Mouse (Mus musculus) neural tube, embryonic 12.5 days (tissue): ENCODE data around the gene Oasl2. TPM values are rescaled to one million over a fixed set of nuclear protein-coding genes. Genes with fewer than 3 reads are reported as not detected.
"Not testable (repeated sequence)": the region's sequence is repeated elsewhere in the genome, so short reads cannot be mapped to it uniquely, and the experiment has no call there.

Experiments used
- ATAC-seq: fragments of 200-750 bp; cut with Nextera tagmentation; 2 replicates; pipeline ENCODE4 v1.8.0; 2017; ENCODE audit warnings: low read depth, mild to moderate bottlenecking, moderate TSS enrichment, moderate library complexity; ENCODE audit not compliant: low FRiP score
- H3K27ac ChIP-seq: fragments of 300-500 bp; sonication (generic); 2 replicates; pipeline ENCODE4 v1.5.1; 2016
- H3K27me3 ChIP-seq: fragments of 300-500 bp; sonication (generic); replicated peaks from 2 replicates; pipeline ENCODE4 v1.6.1; 2016; ENCODE audit warnings: mild to moderate bottlenecking
- H3K36me3 ChIP-seq: fragments of 300-500 bp; sonication (generic); 2 replicates; pipeline ENCODE4 v1.6.1; 2016; ENCODE audit warnings: mild to moderate bottlenecking
- H3K4me1 ChIP-seq: fragments of 300-500 bp; sonication (generic); 2 replicates; pipeline ENCODE4 v1.6.1; 2016
- H3K4me2 ChIP-seq: fragments of 300-500 bp; sonication (generic); replicated peaks from 2 replicates; pipeline ENCODE4 v1.6.1; 2016; ENCODE audit warnings: mild to moderate bottlenecking
- H3K4me3 ChIP-seq: fragments of 300-500 bp; sonication (generic); 2 replicates; pipeline ENCODE4 v1.5.1; 2016
- H3K9ac ChIP-seq: fragments of 300-500 bp; sonication (generic); 2 replicates; pipeline ENCODE4 v1.6.1; 2016; ENCODE audit warnings: mild to moderate bottlenecking
- H3K9me3 ChIP-seq: fragments of 300-500 bp; sonication (generic); 2 replicates; pipeline ENCODE4 v1.6.1; 2016; ENCODE audit warnings: mild to moderate bottlenecking
- WGBS: fragments of 180-500 bp; shearing (Covaris S2); methylation state at CpG from one replicate; pipeline ENCODE4 v1.1.7; 2016; 5-methylcytosine and 5-hydroxymethylcytosine counted together
- polyA plus RNA-seq: library from polyadenylated mRNA; unstranded; fragments of >200 nt; fragmentation: Nextera tagmentation; extraction: Ambion mirVana; gene quantifications from 2 replicates; pipeline ENCODE4 v1.2.1, GENCODE M21; 2016

The Oasl2 gene
- 1.3 and 2.5 TPM in 2 replicates for polyA plus RNA-seq

GRCm38 (mm10) chr5:114896688-114897373 is at the start of gene Oasl2:
Gene Oasl2, plus strand, starts transcription at chr5:114896936.
- H3K9ac ChIP-seq: 0 out of 2 replicates have a peak within 1 kb of the TSS, but pooled peaks have one; percentile 18
- no peaks in the 10 kb centered on the region; the same call in 1 of the 2 replicates for H3K27me3 ChIP-seq
- no peaks in the 10 kb centered on the region for H3K9me3 ChIP-seq
- peak within 1 kb of the TSS; percentile 4; the same call in 1 of the 2 replicates for H3K4me2 ChIP-seq
- WGBS: 73% methylated on average over 13 of the region's 13 CpGs
- H3K36me3 ChIP-seq: no peaks in the 10 kb centered on the region
- H3K4me3 ChIP-seq: no peak within 1 kb of the TSS
- H3K27ac ChIP-seq: no peak within 1 kb of the TSS
- no peaks in the 10 kb centered on the region for H3K4me1 ChIP-seq
- no peak for ATAC-seq

- Histone ChIP-seq H3K9me3 (no peaks in the 10 kb centered on the region), H3K36me3 (no peaks in the 10 kb centered on the region), H3K9ac (no peak overlapping the region), H3K4me1 (no peaks in the 10 kb centered on the region), H3K27me3 (no peaks in the 10 kb centered on the region), H3K4me2 (no peak overlapping the region), H3K27ac (no peak overlapping the region), H3K4me3 (no peak overlapping the region)
- ATAC-seq: no peak
- WGBS: 91% methylated on average over 20 of the region's 20 CpGs
These were observed 45.0 kb upstream of the Oasl2 start for GRCm38 (mm10) chr5:114851565-114852236.

- not testable (repeated sequence) for H3K36me3 ChIP-seq, H3K4me2 ChIP-seq, H3K27ac ChIP-seq, ATAC-seq, H3K4me1 ChIP-seq, H3K9ac ChIP-seq, H3K4me3 ChIP-seq, H3K27me3 ChIP-seq, H3K9me3 ChIP-seq
- 80% methylated on average over 3 of the region's 5 CpGs for WGBS
These were observed 43.4 kb upstream of the Oasl2 start, which contains the start of gene 4930519G04Rik for GRCm38 (mm10) chr5:114853364-114853763. Gene 4930519G04Rik, plus strand, starts transcription at chr5:114853664.

GRCm38 (mm10) chr5:114858582-114858981 is 38.2 kb upstream of the Oasl2 start, which contains the start of gene Gm9936:
Gene Gm9936, minus strand, starts transcription at chr5:114858682.
- 87% methylated on average over 12 of the region's 12 CpGs for WGBS
- Histone ChIP-seq H3K4me3 (peak within 1 kb of the TSS; percentile 24; the same call in 1 of the 2 replicates), H3K27ac (no peak within 1 kb of the TSS), H3K36me3 (no peaks in the 10 kb centered on the region), H3K4me2 (peak within 1 kb of the TSS; percentile 66), H3K4me1 (no peaks in the 10 kb centered on the region), H3K27me3 (no peaks in the 10 kb centered on the region), H3K9me3 (no peaks in the 10 kb centered on the region), H3K9ac (no peak within 1 kb of the TSS)
- ATAC-seq: no peak

GRCm38 (mm10) chr5:114859253-114859652 is 37.5 kb upstream of the Oasl2 start:
- Histone ChIP-seq H3K27me3 (no peaks in the 10 kb centered on the region), H3K9me3 (no peaks in the 10 kb centered on the region), H3K9ac (no peak overlapping the region), H3K4me2 (peak overlapping the region; percentile 66), H3K4me1 (no peaks in the 10 kb centered on the region), H3K36me3 (no peaks in the 10 kb centered on the region), H3K27ac (no peak overlapping the region), H3K4me3 (peak overlapping the region; percentile 24; the same call in 1 of the 2 replicates)
- 6% methylated on average over 18 of the region's 18 CpGs for WGBS
- ATAC-seq: no peak

- Histone ChIP-seq H3K4me3 (no peak overlapping the region), H3K4me2 (no peak overlapping the region), H3K4me1 (no peaks in the 10 kb centered on the region), H3K9me3 (no peaks in the 10 kb centered on the region), H3K36me3 (no peaks in the 10 kb centered on the region), H3K27ac (no peak overlapping the region), H3K9ac (no peak overlapping the region), H3K27me3 (no peaks in the 10 kb centered on the region)
- ATAC-seq: no peak
- 76% methylated on average over 6 of the region's 6 CpGs for WGBS
These were observed 35.0 kb upstream of the Oasl2 start for GRCm38 (mm10) chr5:114861730-114862129.

- Histone ChIP-seq H3K9me3 (peaks cover 14% of the 10 kb centered on the region), H3K27me3 (no peaks in the 10 kb centered on the region), H3K36me3 (no peaks in the 10 kb centered on the region), H3K4me3 (no peak overlapping the region), H3K4me1 (no peaks in the 10 kb centered on the region), H3K27ac (no peak overlapping the region), H3K9ac (no peak overlapping the region), H3K4me2 (no peak overlapping the region)
- ATAC-seq: no peak
- 85% methylated on average over 7 of the region's 7 CpGs for WGBS
These were observed 31.9 kb upstream of the Oasl2 start for GRCm38 (mm10) chr5:114864813-114865212.

- no peak overlapping the region for H3K4me2 ChIP-seq
- no peak for ATAC-seq
- H3K27me3 ChIP-seq: no peaks in the 10 kb centered on the region
- H3K9me3 ChIP-seq: peaks cover 14% of the 10 kb centered on the region
- no peaks in the 10 kb centered on the region for H3K4me1 ChIP-seq
- no peak overlapping the region for H3K4me3 ChIP-seq
- no peak overlapping the region for H3K9ac ChIP-seq
- H3K27ac ChIP-seq: no peak overlapping the region
- H3K36me3 ChIP-seq: no peaks in the 10 kb centered on the region
- WGBS: 88% methylated on average over 12 of the region's 12 CpGs
These were observed 31.5 kb upstream of the Oasl2 start for GRCm38 (mm10) chr5:114865279-114865678.

- Histone ChIP-seq H3K4me1 (peaks cover 6% of the 10 kb centered on the region), H3K4me2 (no peak overlapping the region), H3K36me3 (no peaks in the 10 kb centered on the region), H3K9ac (no peak overlapping the region), H3K4me3 (no peak overlapping the region), H3K9me3 (no peaks in the 10 kb centered on the region), H3K27me3 (no peaks in the 10 kb centered on the region), H3K27ac (no peak overlapping the region)
- 67% methylated on average over 6 of the region's 6 CpGs for WGBS
- no peak for ATAC-seq
These were observed 20.9 kb upstream of the Oasl2 start for GRCm38 (mm10) chr5:114875858-114876257.

- Histone ChIP-seq H3K4me2 (no peak overlapping the region), H3K9ac (no peak overlapping the region), H3K4me3 (no peak overlapping the region), H3K4me1 (peaks cover 6% of the 10 kb centered on the region), H3K36me3 (no peaks in the 10 kb centered on the region), H3K27ac (no peak overlapping the region), H3K27me3 (no peaks in the 10 kb centered on the region), H3K9me3 (no peaks in the 10 kb centered on the region)
- ATAC-seq: no peak
- 37% methylated on average over 6 of the region's 6 CpGs for WGBS
These were observed 20.4 kb upstream of the Oasl2 start for GRCm38 (mm10) chr5:114876331-114876730.

GRCm38 (mm10) chr5:114877487-114877886 is 19.2 kb upstream of the Oasl2 start:
- no peaks in the 10 kb centered on the region for H3K9me3 ChIP-seq
- no peak overlapping the region for H3K9ac ChIP-seq
- no peaks in the 10 kb centered on the region for H3K36me3 ChIP-seq
- H3K4me2 ChIP-seq: no peak overlapping the region
- no peaks in the 10 kb centered on the region for H3K27me3 ChIP-seq
- 71% methylated on average over 7 of the region's 7 CpGs for WGBS
- H3K27ac ChIP-seq: no peak overlapping the region
- peaks cover 6% of the 10 kb centered on the region for H3K4me1 ChIP-seq
- no peak overlapping the region for H3K4me3 ChIP-seq
- ATAC-seq: no peak

GRCm38 (mm10) chr5:114879399-114879798 is 17.3 kb upstream of the Oasl2 start:
- no peak overlapping the region for H3K4me2 ChIP-seq
- no peak overlapping the region for H3K27ac ChIP-seq
- H3K27me3 ChIP-seq: no peaks in the 10 kb centered on the region
- no peaks in the 10 kb centered on the region for H3K9me3 ChIP-seq
- WGBS: 75% methylated on average over 13 of the region's 13 CpGs
- H3K9ac ChIP-seq: no peak overlapping the region
- ATAC-seq: no peak
- H3K36me3 ChIP-seq: no peaks in the 10 kb centered on the region
- peaks cover 6% of the 10 kb centered on the region for H3K4me1 ChIP-seq
- H3K4me3 ChIP-seq: no peak overlapping the region
